Mouse (Mus musculus) stomach, embryonic 14.5 days (tissue): ENCODE results near the gene Rnf7. TPM values are rescaled to one million over a fixed set of nuclear protein-coding genes. Genes with fewer than 3 reads are reported as not detected.
"Not testable (repeated sequence)": the region's sequence is repeated elsewhere in the genome, so short reads cannot be mapped to it uniquely, and the experiment has no call there.

Experiments
- ATAC-seq: fragments of 200-750 bp; cut with Nextera tagmentation; 2 replicates; pipeline ENCODE4 v1.8.0; 2017; ENCODE audit warnings: low read depth, moderate TSS enrichment; ENCODE audit not compliant: insufficient number of reproducible peaks, insufficient read depth, low FRiP score
- H3K27ac ChIP-seq: fragments of 300-500 bp; sonication (generic); 2 replicates; pipeline ENCODE4 v1.5.1; 2014; ENCODE audit warnings: mild to moderate bottlenecking, low read length, moderate library complexity, mixed read lengths
- H3K27me3 ChIP-seq: fragments of 300-500 bp; sonication (generic); 2 replicates; pipeline ENCODE4 v1.6.1; 2014; ENCODE audit warnings: low read length, control low read depth, mixed read lengths; ENCODE audit not compliant: control insufficient read depth, insufficient read depth
- H3K36me3 ChIP-seq: fragments of 300-500 bp; sonication (generic); 2 replicates; pipeline ENCODE4 v1.6.1; 2014; ENCODE audit warnings: mild to moderate bottlenecking, control low read depth, low read length, moderate library complexity, mixed read lengths; ENCODE audit not compliant: control insufficient read depth, insufficient read depth
- H3K4me1 ChIP-seq: fragments of 300-500 bp; sonication (generic); 2 replicates; pipeline ENCODE4 v1.6.1; 2014; ENCODE audit warnings: low read length, control low read depth, mixed read lengths; ENCODE audit not compliant: control insufficient read depth, insufficient read depth
- H3K4me2 ChIP-seq: fragments of 300-500 bp; sonication (generic); replicated peaks from 2 replicates; pipeline ENCODE4 v1.6.1; 2014; ENCODE audit warnings: low read depth, low read length, control low read depth
- H3K4me3 ChIP-seq: fragments of 300-500 bp; sonication (generic); 2 replicates; pipeline ENCODE4 v1.5.1; 2014; ENCODE audit warnings: low read depth, low read length, control low read depth
- H3K9ac ChIP-seq: fragments of 300-500 bp; sonication (generic); replicated peaks from 2 replicates; pipeline ENCODE4 v1.6.1; 2014; ENCODE audit warnings: low read depth, mild to moderate bottlenecking, control low read depth, low read length, moderate library complexity, mixed read lengths
- H3K9me3 ChIP-seq: fragments of 300-500 bp; sonication (generic); 2 replicates; pipeline ENCODE4 v1.6.1; 2016; ENCODE audit warnings: low read depth, low read length, control low read depth; ENCODE audit not compliant: control insufficient read depth
- WGBS: fragments of 180-500 bp; shearing (Covaris S2); extraction: QIAGEN DNeasy Blood & Tissue Kit; methylation state at CpG from one replicate; pipeline ENCODE4 v1.1.7; 2014; 5-methylcytosine and 5-hydroxymethylcytosine counted together
- polyA plus RNA-seq: library from polyadenylated mRNA; unstranded; fragments of >200 nt; fragmentation: Nextera tagmentation; extraction: Ambion mirVana; gene quantifications from 2 replicates; pipeline ENCODE4 v1.2.1, GENCODE M21; 2014

Rnf7 gene
- polyA plus RNA-seq, 1 experiment from 2014 or later = 254 TPM

DNA sequence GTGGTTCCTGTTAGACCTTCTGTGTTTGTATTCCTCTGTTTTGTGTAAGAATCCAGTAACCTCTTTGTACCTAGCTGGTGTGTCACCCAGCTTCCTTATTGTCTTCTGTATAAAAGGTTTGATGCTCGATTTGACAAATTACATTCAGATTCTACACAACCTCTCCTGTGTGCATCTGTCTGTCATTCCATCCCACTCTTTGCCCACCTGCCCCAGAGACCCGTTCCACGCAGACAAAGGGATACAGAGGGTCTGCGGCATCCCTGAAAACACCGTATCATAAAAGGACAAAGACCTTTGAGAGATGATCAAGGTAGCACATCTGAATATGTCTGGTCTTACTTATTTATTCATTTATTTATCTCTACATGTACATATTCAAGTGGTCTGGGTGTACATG, 9.4 kb upstream of the Rnf7 start:
- H3K4me2 ChIP-seq, H3K9ac ChIP-seq, ATAC-seq, H3K36me3 ChIP-seq, H3K4me3 ChIP-seq, H3K27ac ChIP-seq, H3K27me3 ChIP-seq, H3K4me1 ChIP-seq, H3K9me3 ChIP-seq: not testable (repeated sequence)
- 91% methylated on average over 5 of the region's 5 CpGs for WGBS

DNA sequence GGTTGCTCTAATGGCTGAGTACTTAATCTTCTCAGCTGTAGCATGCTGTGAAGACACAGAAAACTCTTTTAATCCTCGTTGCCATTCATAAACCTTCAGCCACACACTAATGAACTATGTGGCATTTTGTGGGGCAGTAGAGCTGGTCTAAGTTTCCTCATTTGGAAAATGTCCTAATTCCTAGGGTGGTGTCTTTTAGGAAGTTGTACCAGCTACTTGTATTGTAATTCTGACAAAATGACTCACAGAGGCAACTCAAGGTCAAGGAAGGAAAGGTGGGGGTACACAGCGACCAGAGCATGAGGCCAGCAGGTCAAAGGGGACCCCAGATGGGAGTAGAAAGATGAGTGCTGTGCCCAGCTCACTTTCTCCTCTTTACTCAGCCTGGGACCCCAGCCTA, 5.2 kb upstream of the Rnf7 start:
- Histone ChIP-seq H3K36me3 (no peaks in the 10 kb centered on the region), H3K27me3 (no peaks in the 10 kb centered on the region), H3K27ac (no peak overlapping the region), H3K4me2 (no peak overlapping the region), H3K9ac (no peak overlapping the region), H3K9me3 (no peaks in the 10 kb centered on the region), H3K4me3 (no peak overlapping the region), H3K4me1 (no peaks in the 10 kb centered on the region)
- ATAC-seq = no peak
- 50% methylated on average over 2 of the region's 2 CpGs for WGBS

DNA sequence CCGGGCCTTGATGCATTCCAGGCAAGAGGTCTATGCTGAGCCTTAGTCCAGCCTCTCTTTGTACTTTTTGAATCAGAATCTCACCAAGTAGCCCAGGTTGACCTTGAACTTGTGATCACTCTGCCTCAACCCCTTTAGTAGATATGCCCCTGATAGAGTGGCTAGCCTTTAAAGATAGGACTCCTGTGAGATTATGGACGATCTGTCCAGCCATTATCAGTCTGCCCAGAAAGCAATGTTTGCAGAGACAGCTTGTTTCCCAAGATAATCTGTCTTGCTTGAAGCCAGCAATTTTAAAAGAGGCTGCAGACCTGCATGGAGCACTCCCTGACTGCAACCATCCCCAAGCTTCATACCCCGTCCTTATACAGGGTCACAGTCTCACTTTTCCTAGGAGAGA, 4.6 kb upstream of the Rnf7 start:
- WGBS = 56% methylated on average over 3 of the region's 3 CpGs
- H3K27ac ChIP-seq = no peak overlapping the region

DNA sequence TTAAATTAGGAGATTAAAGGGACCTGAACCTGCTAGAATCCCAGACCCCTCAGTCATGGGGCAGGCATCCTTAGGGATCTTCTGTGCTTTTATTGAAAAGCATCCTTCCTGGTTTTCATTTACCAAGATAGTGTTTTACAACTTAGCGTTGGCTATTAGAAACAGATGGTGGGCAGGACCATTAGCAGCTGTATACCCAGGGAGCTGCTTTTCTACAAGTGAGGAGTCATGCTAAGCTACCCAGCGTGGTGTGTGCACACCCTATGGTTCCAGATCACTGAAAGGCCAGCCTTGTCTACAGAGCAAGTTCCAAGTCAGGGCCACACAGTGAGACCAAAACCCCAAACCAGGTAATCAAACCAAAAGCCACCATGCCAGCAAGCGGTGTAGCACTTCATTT, 6.1 kb downstream of the Rnf7 start:
- no peak for ATAC-seq
- WGBS = 86% methylated on average over 3 of the region's 3 CpGs
- H3K27ac ChIP-seq = no peak overlapping the region
- H3K36me3 ChIP-seq = peaks cover 15% of the 10 kb centered on the region
- peaks cover 8% of the 10 kb centered on the region; the same call in 1 of the 2 replicates for H3K4me1 ChIP-seq
- no peak overlapping the region for H3K9ac ChIP-seq
- no peak overlapping the region for H3K4me3 ChIP-seq
- H3K4me2 ChIP-seq = no peak overlapping the region
- H3K27me3 ChIP-seq = no peaks in the 10 kb centered on the region
- H3K9me3 ChIP-seq = no peaks in the 10 kb centered on the region

More for the DNA sequence above, 4.6 kb upstream of the Rnf7 start:
- H3K4me2 ChIP-seq = no peak overlapping the region
- no peaks in the 10 kb centered on the region for H3K9me3 ChIP-seq
- no peak for ATAC-seq
- H3K27me3 ChIP-seq = no peaks in the 10 kb centered on the region
- no peaks in the 10 kb centered on the region for H3K36me3 ChIP-seq
- no peak overlapping the region for H3K4me3 ChIP-seq
- H3K4me1 ChIP-seq = no peaks in the 10 kb centered on the region
- no peak overlapping the region for H3K9ac ChIP-seq

DNA sequence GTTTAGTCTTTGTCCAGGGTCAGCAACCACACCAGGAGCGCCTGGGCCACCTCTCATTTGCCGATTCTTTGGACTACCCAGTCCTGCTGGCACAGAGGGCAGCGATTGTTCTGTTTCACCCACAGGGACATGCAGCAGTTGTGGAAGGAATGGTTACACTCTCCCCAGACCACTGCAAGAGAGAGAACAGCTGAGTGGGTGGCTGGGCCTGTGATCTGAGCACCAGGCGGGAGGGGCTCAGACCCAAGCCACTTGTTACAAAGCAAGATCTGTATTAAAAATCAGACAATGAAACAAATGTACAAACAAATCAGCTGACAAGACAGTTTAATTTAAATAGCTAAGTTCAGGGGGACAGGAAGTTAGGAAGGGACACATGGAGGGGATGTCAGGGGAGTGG, 6.8 kb downstream of the Rnf7 start:
- H3K4me2 ChIP-seq, H3K9ac ChIP-seq, H3K27ac ChIP-seq, H3K4me1 ChIP-seq, ATAC-seq, H3K27me3 ChIP-seq, H3K4me3 ChIP-seq, H3K9me3 ChIP-seq: not testable (repeated sequence)
- peaks cover 19% of the 10 kb centered on the region for H3K36me3 ChIP-seq
- 91% methylated on average over 4 of the region's 4 CpGs for WGBS

DNA sequence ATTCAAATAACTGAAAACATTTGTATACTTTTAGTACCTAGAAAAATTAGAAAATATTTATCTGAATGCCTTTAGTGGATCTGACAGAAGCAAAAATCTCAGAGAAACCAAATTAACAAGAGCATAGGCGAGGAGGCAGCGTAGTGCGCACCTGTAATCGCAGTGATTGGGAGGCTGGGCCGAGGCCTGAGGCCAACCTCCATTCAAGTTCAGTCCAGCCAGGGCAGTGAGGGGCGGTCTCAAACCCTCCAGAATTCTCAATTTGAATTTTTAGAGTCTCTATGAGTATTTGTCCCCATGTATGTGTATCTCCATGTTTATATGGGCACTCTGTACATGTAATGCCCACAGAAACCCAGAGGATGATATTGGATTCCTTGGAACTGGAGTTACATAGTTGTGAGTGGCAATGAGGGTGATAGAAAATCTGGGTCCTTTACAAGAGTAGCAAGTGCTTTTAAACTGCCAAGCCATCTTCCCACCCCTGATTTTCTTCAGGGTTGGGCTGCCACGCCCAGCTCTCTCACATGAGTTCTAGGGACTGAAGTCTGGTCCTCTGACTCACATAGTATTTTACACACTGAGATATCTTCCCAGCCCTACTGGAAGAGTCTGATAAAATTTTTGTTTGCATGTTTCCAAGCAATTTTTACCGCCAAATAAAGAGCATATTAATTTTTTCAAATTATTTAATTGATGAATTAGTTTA, 8.1 kb downstream of the Rnf7 start:
- H3K27me3 ChIP-seq = no peaks in the 10 kb centered on the region
- peaks cover 19% of the 10 kb centered on the region for H3K36me3 ChIP-seq
- H3K4me2 ChIP-seq = no peak overlapping the region
- 91% methylated on average over 8 of the region's 8 CpGs for WGBS
- H3K27ac ChIP-seq = no peak overlapping the region
- H3K4me3 ChIP-seq = no peak overlapping the region
- ATAC-seq = no peak
- H3K4me1 ChIP-seq = 0 out of 2 replicates have a peak, but pooled peaks cover 5% of the 10 kb centered on the region
- no peaks in the 10 kb centered on the region for H3K9me3 ChIP-seq
- no peak overlapping the region for H3K9ac ChIP-seq

DNA sequence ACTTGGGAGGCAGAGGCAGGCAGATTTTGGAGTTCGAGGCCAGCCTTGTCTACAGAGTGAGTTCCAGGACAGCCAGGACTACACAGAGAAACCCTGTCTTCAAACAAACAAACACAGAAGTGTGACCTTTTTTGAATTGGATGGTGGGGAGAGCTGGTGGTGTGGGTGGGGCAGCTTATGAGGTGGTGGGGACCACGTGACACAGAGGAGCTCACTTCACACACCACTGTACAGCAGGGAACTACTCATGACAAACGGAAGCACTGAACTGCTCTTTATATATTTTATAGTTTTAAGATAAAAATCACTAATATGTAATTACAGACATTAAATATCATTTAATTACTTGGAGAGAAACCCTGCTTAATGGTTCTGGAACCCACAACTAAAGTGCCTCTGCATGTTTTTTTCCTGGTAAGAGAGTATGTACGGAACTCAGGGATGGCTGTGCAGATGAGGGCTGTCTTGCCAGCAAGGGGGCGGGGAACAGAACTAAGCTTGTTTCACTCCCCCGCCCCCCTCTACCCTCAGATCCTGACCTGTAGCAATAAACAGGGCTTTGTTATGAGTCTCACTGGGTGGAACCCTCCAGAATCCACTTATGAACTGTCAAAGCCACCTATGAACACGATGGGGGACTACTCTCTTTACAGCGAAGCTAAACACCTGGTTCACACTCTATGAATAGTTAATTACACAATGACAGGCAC, 8.8 kb downstream of the Rnf7 start:
- WGBS = 61% methylated on average over 8 of the region's 8 CpGs
- ATAC-seq = no peak

DNA sequence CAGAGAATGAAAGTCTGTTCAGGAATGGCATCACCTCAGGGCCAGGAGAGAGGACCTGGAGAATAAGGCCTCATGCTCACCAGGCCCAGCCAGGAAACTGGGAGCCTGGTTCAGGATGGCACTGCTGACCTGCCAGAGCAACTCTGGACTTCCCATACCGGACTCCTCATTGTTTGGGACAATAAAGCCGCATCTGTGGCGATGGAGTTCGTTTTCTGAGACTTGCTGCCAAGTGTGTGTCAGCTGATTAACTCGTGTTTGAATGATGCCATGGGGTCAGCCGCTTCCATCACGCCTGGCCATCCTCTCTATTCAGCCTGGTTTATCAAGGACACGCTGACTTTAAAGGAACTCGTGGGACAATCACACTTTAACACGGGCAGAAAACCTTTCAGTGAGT, 14.8 kb downstream of the Rnf7 start:
- Histone ChIP-seq H3K27me3 (no peaks in the 10 kb centered on the region), H3K4me1 (no peaks in the 10 kb centered on the region), H3K27ac (no peak overlapping the region), H3K4me2 (no peak overlapping the region), H3K4me3 (no peak overlapping the region), H3K9ac (no peak overlapping the region), H3K36me3 (peaks cover 5% of the 10 kb centered on the region; the same call in 1 of the 2 replicates), H3K9me3 (peaks cover 6% of the 10 kb centered on the region; the same call in 1 of the 2 replicates)
- 80% methylated on average over 10 of the region's 10 CpGs for WGBS
- ATAC-seq = no peak

More for the DNA sequence above, 8.8 kb downstream of the Rnf7 start:
- H3K4me2 ChIP-seq = no peak overlapping the region
- H3K27me3 ChIP-seq = no peaks in the 10 kb centered on the region
- H3K9me3 ChIP-seq = no peaks in the 10 kb centered on the region
- peaks cover 19% of the 10 kb centered on the region for H3K36me3 ChIP-seq
- 0 out of 2 replicates have a peak, but pooled peaks cover 5% of the 10 kb centered on the region for H3K4me1 ChIP-seq
- no peak overlapping the region for H3K9ac ChIP-seq
- H3K4me3 ChIP-seq = no peak overlapping the region
- no peak overlapping the region for H3K27ac ChIP-seq
